11 mouse cellular contexts compared by ENCODE assay signal in genomic region chr9:122309013-122309980, GRCm38 (mm10). TPM values are rescaled to one million over a fixed set of nuclear protein-coding genes. Genes with fewer than 3 reads are reported as not detected.
A peak's percentile ranks its signal among the peaks of the same experiment; 100 is the strongest.
DNase-seq lines count a peak whose midpoint lies in the region; ATAC-seq lines count a peak whose summit lies in the region.
"Had no signal": no experiment of that assay in that cellular context is flagged by ENCODE, and none has a peak within 500 bp of the region (broad histone marks: within the 10 kb centered on the region; RNA-seq: fewer than 3 reads in every experiment).

No protein-coding gene starts in this region.

- H3K4me1 ChIP-seq in heart, embryonic 10.5 days, result peaks cover 7% of the 10 kb centered on the region

- WGBS in heart, embryonic 10.5 days, result 49% methylated on average over 14 of the region's 14 CpGs

- 0 out of 2 replicates have a peak overlapping the region, but pooled peaks have one; percentile 8 for H3K4me3 ChIP-seq in heart, embryonic 10.5 days

- peak; percentile 39 for DNase-seq in ovary, postnatal 36 days (ENCODE audit: low spot score)
- no peak for DNase-seq in ovary, postnatal 10 days (ENCODE audit: low spot score)
- peak; percentile 78 for DNase-seq in heart, embryonic 10.5 days (ENCODE audit: low spot score)
- DNase-seq in lung, adult 18-20 months, result peak; percentile 69 to 83
- DNase-seq in urinary bladder, postnatal 14 days (ENCODE audit: low spot score), result peak; percentile 74
- no peak for DNase-seq in layer of hippocampus, postnatal 10 days (ENCODE audit: low spot score in 2 of 2)
- no peak for DNase-seq in thymus, postnatal 0 days (ENCODE audit: low spot score)
- DNase-seq: gastrocnemius, postnatal 36 days; thymus, postnatal 25 days had no signal

- no peaks in the 10 kb centered on the region for H3K9me3 ChIP-seq in heart, embryonic 10.5 days
- H3K9me3 ChIP-seq: lung, embryonic 15.5 days had no signal

- no peak overlapping the region for H3K27ac ChIP-seq in heart, embryonic 10.5 days
- H3K27ac ChIP-seq: lung, embryonic 15.5 days had no signal

- no peaks in the 10 kb centered on the region for H3K27me3 ChIP-seq in heart, embryonic 10.5 days (ENCODE audit: insufficient read depth, poor library complexity, severe bottlenecking)
- H3K27me3 ChIP-seq: lung, embryonic 15.5 days had no signal

- ATAC-seq in CD4-positive, CD25-positive, alpha-beta regulatory T cell, adult 4 months, result no peak

- H3K36me3 ChIP-seq in heart, embryonic 10.5 days, result no peaks in the 10 kb centered on the region
- H3K36me3 ChIP-seq: lung, embryonic 15.5 days had no signal

RNA-seq across cellular contexts. Expression of gene Ano10, which starts 15.1 kb away (rescaled TPM):
- 31.4 and 36.7 TPM in 2 replicates for polyA plus RNA-seq in heart, embryonic 10.5 days (2016; fragmentation: Nextera tagmentation; extraction: Ambion mirVana)
- 10 to 100 TPM; 18.2 to 22.9 TPM for polyA plus RNA-seq in CD4-positive, CD25-positive, alpha-beta regulatory T cell, adult 4 months (2017; shearing (Covaris generic))
- total RNA-seq in layer of hippocampus, postnatal 10 days (2021), result 10 to 100 TPM; 30.6 to 35.2 TPM
- polyA plus RNA-seq in thymus, postnatal 0 days (2015; fragmentation: Nextera tagmentation; extraction: Ambion mirVana), result 16.9 and 18.5 TPM in 2 replicates

RNA-seq across cellular contexts. Expression of gene Abhd5, which starts 42.1 kb away (rescaled TPM):
- polyA plus RNA-seq in heart, embryonic 10.5 days (2016; fragmentation: Nextera tagmentation; extraction: Ambion mirVana), result 17.2 and 18.8 TPM in 2 replicates
- 10 to 100 TPM; 15.8 to 17.5 TPM for polyA plus RNA-seq in CD4-positive, CD25-positive, alpha-beta regulatory T cell, adult 4 months (2017; shearing (Covaris generic))
- total RNA-seq in layer of hippocampus, postnatal 10 days (2021), result 10 to 100 TPM; 26.6 to 29.1 TPM
- 9.6 and 10.5 TPM in 2 replicates for polyA plus RNA-seq in thymus, postnatal 0 days (2015; fragmentation: Nextera tagmentation; extraction: Ambion mirVana)

Comparison
In these comparisons a context has a peak if more than half of its experiments do, and no peak if none do; other contexts are left out.
1. DNase-seq: peak in ovary, postnatal 36 days (single experiment), heart, embryonic 10.5 days (single experiment), lung, adult 18-20 months (2 of 2) and urinary bladder, postnatal 14 days (single experiment); none in ovary, postnatal 10 days (single experiment), layer of hippocampus, postnatal 10 days (0 of 2) and thymus, postnatal 0 days (single experiment).